Mouse (Mus musculus): Measurements from ENCODE around the gene Stard10. TPM values are rescaled to one million over a fixed set of nuclear protein-coding genes. Genes with fewer than 3 reads are reported as not detected.

Gene Stard10
- polyA plus RNA-seq, 1 experiment = 58.2 TPM

DNA sequence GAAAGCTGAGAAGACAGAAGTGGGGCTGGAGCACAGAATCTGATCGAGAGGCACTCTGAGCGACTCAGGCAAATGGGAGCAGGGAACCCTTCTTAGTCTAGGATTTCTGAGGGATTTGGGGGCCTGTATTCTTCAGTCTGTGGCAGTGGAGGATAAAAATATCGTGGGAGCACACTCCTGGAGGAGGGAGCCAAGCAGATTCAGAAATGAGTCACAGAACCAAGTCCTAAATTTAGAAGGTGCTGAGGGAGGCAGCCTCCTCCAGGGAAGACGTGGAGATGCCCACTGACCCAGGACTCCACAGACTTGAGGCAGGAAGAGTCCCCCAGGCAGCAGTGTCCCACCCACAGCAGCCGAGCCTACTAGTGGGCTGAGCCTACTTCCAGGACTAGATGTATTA lies 2.5 kb upstream of the Stard10 start:
- Histone ChIP-seq H3K9ac (ENCODE audit: low read depth, poor library complexity, severe bottlenecking) (no peak overlapping the region), H3K4me1 (ENCODE audit: control insufficient read depth, insufficient read depth, low read length) (no peaks in the 10 kb centered on the region), H3K27ac (ENCODE audit: insufficient read depth, low read length) (no peak overlapping the region), H3K9me3 (replicated peaks; ENCODE audit: control insufficient read depth, insufficient read depth, low read length, poor library complexity, severe bottlenecking) (no peaks in the 10 kb centered on the region), H3K27me3 (ENCODE audit: control insufficient read depth, insufficient read depth, low read length, poor library complexity, severe bottlenecking) (no peaks in the 10 kb centered on the region), H3K4me3 (ENCODE audit: low read depth, low read length) (no peak overlapping the region), H3K36me3 (ENCODE audit: control insufficient read depth, insufficient read depth, low read length, poor library complexity, severe bottlenecking) (no peaks in the 10 kb centered on the region)
- no peak for TF ChIP-seq CTCF (IDR thresholded peaks at IDR 0.05; ENCODE audit: low read depth, low read length)
- no peak for TF ChIP-seq POLR2A (IDR thresholded peaks at IDR 0.05; ENCODE audit: insufficient read depth, low read length)
- TF ChIP-seq EP300 (IDR thresholded peaks at IDR 0.05; ENCODE audit: insufficient read depth, low read depth, low read length) = no peak

DNA sequence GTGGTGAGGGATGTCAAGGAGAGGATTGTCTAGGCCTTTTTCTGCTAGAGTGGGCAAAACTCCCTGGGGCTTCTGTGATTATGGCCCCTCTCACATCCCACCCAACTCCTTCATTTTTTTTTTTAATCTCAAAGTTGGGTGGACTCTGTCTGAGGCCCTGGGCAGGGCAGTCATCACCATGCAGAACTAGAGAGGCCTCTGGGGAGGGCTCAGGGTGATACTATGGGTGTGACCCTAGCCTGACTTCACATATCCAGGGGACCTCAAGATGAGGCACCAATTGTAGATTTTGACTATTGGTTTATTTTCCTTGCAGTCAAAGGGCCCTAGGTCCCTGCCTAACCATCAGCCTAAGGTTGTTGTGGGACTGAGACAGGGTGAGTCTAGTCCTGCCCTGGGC lies 1.2 kb upstream of the Stard10 start:
- Histone ChIP-seq H3K9me3 (replicated peaks; ENCODE audit: control insufficient read depth, insufficient read depth, low read length, poor library complexity, severe bottlenecking) (no peaks in the 10 kb centered on the region), H3K27me3 (ENCODE audit: control insufficient read depth, insufficient read depth, low read length, poor library complexity, severe bottlenecking) (no peaks in the 10 kb centered on the region)
- TF ChIP-seq EP300 (IDR thresholded peaks at IDR 0.05; ENCODE audit: insufficient read depth, low read depth, low read length) (no peak), CTCF (IDR thresholded peaks at IDR 0.05; ENCODE audit: low read depth, low read length) (no peak)

DNA sequence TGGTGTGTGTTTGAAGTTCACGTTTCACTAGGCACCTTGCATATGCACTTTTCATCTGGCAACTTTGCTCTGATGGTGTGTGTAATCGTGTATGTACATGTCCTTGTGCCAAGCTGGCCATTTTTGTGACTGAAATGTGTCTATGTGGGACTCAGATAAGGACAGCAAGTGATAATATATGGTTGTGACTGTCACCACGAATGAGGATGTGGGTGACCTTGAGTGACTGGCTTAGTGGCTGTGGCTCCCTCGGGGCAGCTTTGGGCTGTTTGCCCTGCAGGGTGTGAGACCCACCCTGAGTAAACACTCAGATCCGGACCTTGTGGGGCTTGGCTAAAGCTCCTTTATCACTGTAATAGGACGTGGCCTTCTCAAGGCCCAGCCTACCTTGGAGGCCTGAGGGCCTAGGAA lies 290 bp upstream of the Stard10 start:
- Histone ChIP-seq H3K27me3 (ENCODE audit: control insufficient read depth, insufficient read depth, low read length, poor library complexity, severe bottlenecking) (no peaks in the 10 kb centered on the region), H3K9ac (ENCODE audit: low read depth, poor library complexity, severe bottlenecking) (no peak overlapping the region), H3K4me3 (ENCODE audit: low read depth, low read length) (no peak overlapping the region), H3K36me3 (ENCODE audit: control insufficient read depth, insufficient read depth, low read length, poor library complexity, severe bottlenecking) (no peaks in the 10 kb centered on the region), H3K9me3 (replicated peaks; ENCODE audit: control insufficient read depth, insufficient read depth, low read length, poor library complexity, severe bottlenecking) (no peaks in the 10 kb centered on the region), H3K27ac (ENCODE audit: insufficient read depth, low read length) (no peak overlapping the region), H3K4me1 (ENCODE audit: control insufficient read depth, insufficient read depth, low read length) (no peaks in the 10 kb centered on the region)
- no peak for TF ChIP-seq POLR2A (IDR thresholded peaks at IDR 0.05; ENCODE audit: insufficient read depth, low read length)
- TF ChIP-seq CTCF (IDR thresholded peaks at IDR 0.05; ENCODE audit: low read depth, low read length) = no peak
- no peak for TF ChIP-seq EP300 (IDR thresholded peaks at IDR 0.05; ENCODE audit: insufficient read depth, low read depth, low read length)

More for the DNA sequence above, 1.2 kb upstream of the Stard10 start:
- Histone ChIP-seq H3K27ac (ENCODE audit: insufficient read depth, low read length) (no peak overlapping the region), H3K36me3 (ENCODE audit: control insufficient read depth, insufficient read depth, low read length, poor library complexity, severe bottlenecking) (no peaks in the 10 kb centered on the region), H3K4me3 (ENCODE audit: low read depth, low read length) (no peak overlapping the region), H3K4me1 (ENCODE audit: control insufficient read depth, insufficient read depth, low read length) (no peaks in the 10 kb centered on the region), H3K9ac (ENCODE audit: low read depth, poor library complexity, severe bottlenecking) (no peak overlapping the region)

DNA sequence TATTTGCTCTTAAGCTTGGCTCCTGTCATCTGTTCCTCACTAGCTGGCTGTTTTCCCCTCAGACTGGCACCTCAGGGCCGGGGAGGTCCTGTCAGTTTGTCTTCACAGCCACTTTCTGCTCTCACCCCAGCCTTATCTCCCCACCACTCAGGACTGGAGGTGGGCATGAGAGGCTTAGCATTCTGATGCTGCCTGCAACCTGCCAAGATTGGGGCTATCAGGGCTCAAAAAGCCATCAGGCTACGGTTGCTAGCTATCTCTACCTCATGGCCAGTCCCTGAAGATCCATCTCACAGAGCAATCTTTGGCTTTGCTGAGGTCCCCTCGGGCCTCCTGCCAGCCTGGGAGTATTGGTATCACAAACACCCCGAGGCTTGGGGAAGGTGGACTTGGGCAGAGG lies 2.0 kb downstream of the Stard10 start:
- Histone ChIP-seq H3K9ac (ENCODE audit: low read depth, poor library complexity, severe bottlenecking) (no peak overlapping the region), H3K27ac (ENCODE audit: insufficient read depth, low read length) (no peak overlapping the region), H3K36me3 (ENCODE audit: control insufficient read depth, insufficient read depth, low read length, poor library complexity, severe bottlenecking) (no peaks in the 10 kb centered on the region), H3K9me3 (replicated peaks; ENCODE audit: control insufficient read depth, insufficient read depth, low read length, poor library complexity, severe bottlenecking) (no peaks in the 10 kb centered on the region), H3K4me3 (ENCODE audit: low read depth, low read length) (no peak overlapping the region), H3K4me1 (ENCODE audit: control insufficient read depth, insufficient read depth, low read length) (no peaks in the 10 kb centered on the region), H3K27me3 (ENCODE audit: control insufficient read depth, insufficient read depth, low read length, poor library complexity, severe bottlenecking) (no peaks in the 10 kb centered on the region)
- TF ChIP-seq CTCF (IDR thresholded peaks at IDR 0.05; ENCODE audit: low read depth, low read length) (no peak), EP300 (IDR thresholded peaks at IDR 0.05; ENCODE audit: insufficient read depth, low read depth, low read length) (no peak), POLR2A (IDR thresholded peaks at IDR 0.05; ENCODE audit: insufficient read depth, low read length) (no peak)

DNA sequence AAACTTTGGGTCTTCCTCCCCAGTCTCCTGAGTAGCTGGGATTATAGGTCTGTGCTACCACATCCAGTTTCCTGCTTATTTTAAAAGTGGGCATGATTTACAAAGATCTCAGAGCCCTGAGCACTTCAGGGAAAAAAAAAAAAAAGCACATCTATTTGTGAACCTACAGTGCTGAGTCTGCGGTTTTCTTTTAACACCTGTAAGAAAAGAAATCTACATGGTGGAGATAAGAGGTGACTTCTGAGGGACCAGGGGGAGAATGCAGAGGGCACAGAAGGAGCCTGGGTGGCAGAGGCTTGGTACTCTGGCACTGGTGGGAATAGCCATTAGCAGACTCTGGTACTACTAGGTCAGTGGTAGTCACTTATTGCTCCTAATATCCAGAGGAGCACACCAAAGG lies 2.9 kb downstream of the Stard10 start:
- H3K9ac ChIP-seq (ENCODE audit: low read depth, poor library complexity, severe bottlenecking) = no peak overlapping the region
- H3K27ac ChIP-seq (ENCODE audit: insufficient read depth, low read length) = no peak overlapping the region

DNA sequence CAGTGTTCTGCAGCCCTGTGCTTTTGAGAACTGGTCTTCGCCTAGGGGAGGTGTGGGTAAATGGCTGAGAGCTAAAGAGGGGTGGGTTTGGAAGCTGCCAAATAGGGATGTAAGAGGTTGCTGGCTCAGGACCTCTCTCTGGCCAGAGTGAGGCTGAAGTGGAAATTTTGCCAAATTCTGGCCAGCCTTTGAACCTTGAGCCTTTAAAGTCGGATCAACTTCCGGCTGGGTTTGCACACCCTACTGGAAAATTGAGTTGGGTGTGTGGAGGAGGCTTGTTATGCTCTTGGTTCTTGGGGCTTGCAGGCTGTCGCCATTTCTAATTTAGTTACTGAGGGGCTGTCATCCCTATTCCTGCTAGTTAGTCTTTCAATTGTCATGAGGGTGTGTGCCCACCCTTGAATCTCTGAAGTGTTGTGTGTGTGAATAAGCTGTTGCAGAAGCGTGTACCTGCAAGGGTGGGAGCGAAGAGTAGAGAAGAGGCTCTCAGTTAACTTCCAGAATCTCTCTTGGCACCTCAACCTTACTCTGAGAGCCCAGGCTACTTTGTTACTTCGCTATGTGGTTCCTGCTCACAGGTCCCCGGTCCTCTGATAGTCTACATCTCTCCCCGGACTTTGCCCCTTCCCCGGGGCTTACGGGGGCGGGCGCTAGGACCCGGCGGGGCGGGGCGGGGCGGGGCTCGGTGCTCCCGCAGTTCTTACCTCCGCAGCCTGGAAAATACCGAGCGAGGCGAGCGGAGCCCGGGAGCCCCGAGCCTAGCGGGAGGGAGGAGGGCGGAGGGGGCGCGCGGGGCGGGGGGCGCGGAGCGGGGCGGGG lies 3.7 kb downstream of the Stard10 start:
- no peaks in the 10 kb centered on the region for H3K4me1 ChIP-seq (ENCODE audit: control insufficient read depth, insufficient read depth, low read length)
- H3K27ac ChIP-seq (ENCODE audit: insufficient read depth, low read length) = no peak overlapping the region
- H3K9ac ChIP-seq (ENCODE audit: low read depth, poor library complexity, severe bottlenecking) = peak overlapping the region; percentile 76
- no peak for TF ChIP-seq CTCF (IDR thresholded peaks at IDR 0.05; ENCODE audit: low read depth, low read length)
- no peak for TF ChIP-seq EP300 (IDR thresholded peaks at IDR 0.05; ENCODE audit: insufficient read depth, low read depth, low read length)
- peak overlapping the region; percentile 33 for H3K4me3 ChIP-seq (ENCODE audit: low read depth, low read length)
- H3K27me3 ChIP-seq (ENCODE audit: control insufficient read depth, insufficient read depth, low read length, poor library complexity, severe bottlenecking) = no peaks in the 10 kb centered on the region
- H3K36me3 ChIP-seq (ENCODE audit: control insufficient read depth, insufficient read depth, low read length, poor library complexity, severe bottlenecking) = no peaks in the 10 kb centered on the region
- H3K9me3 ChIP-seq (replicated peaks; ENCODE audit: control insufficient read depth, insufficient read depth, low read length, poor library complexity, severe bottlenecking) = no peaks in the 10 kb centered on the region

More for the DNA sequence above, 2.9 kb downstream of the Stard10 start:
- Histone ChIP-seq H3K27me3 (ENCODE audit: control insufficient read depth, insufficient read depth, low read length, poor library complexity, severe bottlenecking) (no peaks in the 10 kb centered on the region), H3K4me3 (ENCODE audit: low read depth, low read length) (no peak overlapping the region), H3K9me3 (replicated peaks; ENCODE audit: control insufficient read depth, insufficient read depth, low read length, poor library complexity, severe bottlenecking) (no peaks in the 10 kb centered on the region), H3K4me1 (ENCODE audit: control insufficient read depth, insufficient read depth, low read length) (no peaks in the 10 kb centered on the region), H3K36me3 (ENCODE audit: control insufficient read depth, insufficient read depth, low read length, poor library complexity, severe bottlenecking) (no peaks in the 10 kb centered on the region)
- TF ChIP-seq EP300 (IDR thresholded peaks at IDR 0.05; ENCODE audit: insufficient read depth, low read depth, low read length) = no peak
- no peak for TF ChIP-seq CTCF (IDR thresholded peaks at IDR 0.05; ENCODE audit: low read depth, low read length)
- TF ChIP-seq POLR2A (IDR thresholded peaks at IDR 0.05; ENCODE audit: insufficient read depth, low read length) = no peak
